ENCODE assay signal across 8 mouse cellular contexts in the genomic region with DNA sequence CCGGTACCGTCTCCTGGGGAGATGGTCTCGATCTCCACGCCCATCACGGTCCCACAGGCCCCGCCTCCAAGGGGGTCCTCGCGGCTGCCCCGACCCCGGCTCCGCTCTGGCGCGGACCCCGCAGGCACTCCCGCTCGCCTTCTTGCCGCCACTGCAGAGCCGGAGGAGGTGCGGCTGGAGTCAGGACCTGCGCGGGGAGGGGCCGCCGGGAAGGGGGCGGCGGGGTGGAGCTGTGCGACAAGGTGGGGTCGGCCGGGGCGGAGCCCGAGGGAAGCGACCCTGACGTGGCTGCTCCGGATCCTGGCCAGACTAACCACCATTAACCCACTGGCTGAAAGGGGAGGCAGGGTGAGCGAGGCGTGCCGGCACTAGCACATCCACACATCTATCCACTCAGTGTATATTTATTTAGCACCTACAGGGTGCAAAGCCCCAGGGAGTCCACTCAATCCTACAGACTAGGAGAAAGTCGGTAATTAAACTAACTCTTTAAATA. TPM values are rescaled to one million over a fixed set of nuclear protein-coding genes. Genes with fewer than 3 reads are reported as not detected.
DNase-seq lines count a peak whose midpoint lies in the region; ATAC-seq and TF ChIP-seq lines count a peak whose summit lies in the region.

A gene (minus strand): TSS at position 200 of the 496 bp plus-strand sequence.

- H3K27ac ChIP-seq in CH12.LX (ENCODE audit: insufficient read depth, low read depth) = no peak within 1 kb of the TSS
- H3K27ac ChIP-seq in embryonic facial prominence, embryonic 15.5 days (replicated peaks) = 0 out of 2 replicates have a peak within 1 kb of the TSS, but pooled peaks have one; percentile 7
- no peak within 1 kb of the TSS for H3K27ac ChIP-seq in heart, postnatal 0 days (ENCODE audit: low read depth)
- no peak within 1 kb of the TSS for H3K27ac ChIP-seq in lung, embryonic 14.5 days (ENCODE audit: low read depth)
- no peak within 1 kb of the TSS for H3K27ac ChIP-seq in olfactory bulb, adult 2 months (ENCODE audit: insufficient read depth, low read depth, low read length)

- H3K27me3 ChIP-seq in CH12.LX (replicated peaks) = peaks cover 23% of the 10 kb centered on the region
- no peaks in the 10 kb centered on the region; the same call in 1 of the 2 replicates for H3K27me3 ChIP-seq in embryonic facial prominence, embryonic 15.5 days
- H3K27me3 ChIP-seq in heart, postnatal 0 days (ENCODE audit: control insufficient read depth, insufficient read depth, low read length) = no peaks in the 10 kb centered on the region
- 0 out of 2 replicates have a peak, but pooled peaks cover 5% of the 10 kb centered on the region for H3K27me3 ChIP-seq in lung, embryonic 14.5 days (ENCODE audit: insufficient read depth, low read length)

- H3K9me3 ChIP-seq in CH12.LX (replicated peaks; ENCODE audit: low read length) = no peaks in the 10 kb centered on the region
- no peaks in the 10 kb centered on the region for H3K9me3 ChIP-seq in embryonic facial prominence, embryonic 15.5 days (replicated peaks)
- no peaks in the 10 kb centered on the region for H3K9me3 ChIP-seq in heart, postnatal 0 days (replicated peaks; ENCODE audit: control insufficient read depth, low read length)
- no peaks in the 10 kb centered on the region for H3K9me3 ChIP-seq in lung, embryonic 14.5 days (ENCODE audit: low read depth, low read length)

- peak; percentile 64 for ATAC-seq in embryonic facial prominence, embryonic 15.5 days (ENCODE audit: insufficient number of reproducible peaks, low FRiP score, low TSS enrichment, low read depth)
- peak; percentile 40 for ATAC-seq in heart, postnatal 0 days (ENCODE audit: insufficient read depth, low read depth)
- peak; percentile 71 for ATAC-seq in lung, embryonic 14.5 days (ENCODE audit: insufficient read depth)

- TF ChIP-seq RAD21 in CH12.LX (IDR thresholded peaks at IDR 0.05; ENCODE audit: low read depth, low read length) = no peak

- H3K36me3 ChIP-seq in CH12.LX (replicated peaks in 1 of 2; ENCODE audit: control insufficient read depth in 1 of 2, insufficient read depth in 1 of 2, low read length in 1 of 2) = peaks cover 0 to 4% of the 10 kb centered on the region in 2 experiments
- no peaks in the 10 kb centered on the region for H3K36me3 ChIP-seq in embryonic facial prominence, embryonic 15.5 days
- H3K36me3 ChIP-seq in heart, postnatal 0 days (replicated peaks; ENCODE audit: control insufficient read depth, insufficient read depth, low read length) = no peaks in the 10 kb centered on the region
- no peaks in the 10 kb centered on the region for H3K36me3 ChIP-seq in lung, embryonic 14.5 days (ENCODE audit: insufficient read depth)

- H3K4me2 ChIP-seq in CH12.LX (ENCODE audit: insufficient read depth, low read depth, poor library complexity, severe bottlenecking) = peak within 1 kb of the TSS; percentile 74
- peak within 1 kb of the TSS; percentile 97 for H3K4me2 ChIP-seq in embryonic facial prominence, embryonic 15.5 days (replicated peaks)
- peak within 1 kb of the TSS; percentile 78 for H3K4me2 ChIP-seq in heart, postnatal 0 days (ENCODE audit: low read depth, low read length)
- peak within 1 kb of the TSS; percentile 95 for H3K4me2 ChIP-seq in lung, embryonic 14.5 days

- under 1% methylated on average over 37 of the region's 37 CpGs for WGBS in embryonic facial prominence, embryonic 15.5 days
- WGBS in heart, postnatal 0 days = under 1% methylated on average over 37 of the region's 37 CpGs
- WGBS in lung, embryonic 14.5 days = under 1% methylated on average over 37 of the region's 37 CpGs
- under 1% methylated on average over 37 of the region's 37 CpGs for WGBS in olfactory bulb, adult 2 months

- no peak for TF ChIP-seq EP300 in CH12.LX (IDR thresholded peaks at IDR 0.05; ENCODE audit: low read length)
- TF ChIP-seq EP300 in heart, postnatal 0 days (IDR thresholded peaks at IDR 0.05; ENCODE audit: low read depth) = no peak

- peak within 1 kb of the TSS; percentile 26 to 76 (median 40) for H3K4me3 ChIP-seq in CH12.LX (replicated peaks in 1 of 3; ENCODE audit: low read depth in 2 of 3, low read length in 2 of 3, poor library complexity in 1 of 3)
- H3K4me3 ChIP-seq in embryonic facial prominence, embryonic 15.5 days (replicated peaks) = peak within 1 kb of the TSS; percentile 83
- H3K4me3 ChIP-seq in heart, postnatal 0 days (ENCODE audit: low read depth, low read length) = peak within 1 kb of the TSS; percentile 58
- H3K4me3 ChIP-seq in lung, embryonic 14.5 days (ENCODE audit: low read depth, low read length) = peak within 1 kb of the TSS; percentile 72
- H3K4me3 ChIP-seq in olfactory bulb, adult 2 months (ENCODE audit: insufficient read depth, low read depth, low read length) = peak within 1 kb of the TSS; percentile 96

- dilution Hi-C loops in CH12.LX (cut with MboI; ENCODE audit: extremely low pct_ligation_motif_present, extremely low pct_unique_long_range_greater_than_20kb, low sequenced_read_pairs) = no loop called here

- no peak for DNase-seq in CH12.LX (ENCODE audit: extremely low read depth)
- peak; percentile 52 to 68 for DNase-seq in adrenal gland, postnatal 36 days
- DNase-seq in heart, postnatal 0 days (ENCODE audit: low spot score) = peak; percentile 43
- peak; percentile 75 to 82 for DNase-seq in kidney, postnatal 4 days
- peak; percentile 77 for DNase-seq in lung, embryonic 14.5 days
- peak; percentile 86 for DNase-seq in yolk sac, embryonic 10.5 days (ENCODE audit: low spot score)

- peaks cover 0 to 5% of the 10 kb centered on the region in 2 experiments; a peak in 2 of 4 replicates for H3K4me1 ChIP-seq in CH12.LX (ENCODE audit: control insufficient read depth in 1 of 2, insufficient read depth in 2 of 2)
- H3K4me1 ChIP-seq in embryonic facial prominence, embryonic 15.5 days = peaks cover 27% of the 10 kb centered on the region
- peaks cover 6% of the 10 kb centered on the region; the same call in 1 of the 2 replicates for H3K4me1 ChIP-seq in heart, postnatal 0 days (ENCODE audit: control insufficient read depth, insufficient read depth)
- 0 out of 2 replicates have a peak, but pooled peaks cover 7% of the 10 kb centered on the region for H3K4me1 ChIP-seq in lung, embryonic 14.5 days (ENCODE audit: insufficient read depth)
- peaks cover 7% of the 10 kb centered on the region for H3K4me1 ChIP-seq in olfactory bulb, adult 2 months (ENCODE audit: control insufficient read depth, insufficient read depth, low read length)

- H3K9ac ChIP-seq in CH12.LX (ENCODE audit: insufficient read depth, low read depth) = peak within 1 kb of the TSS; percentile 54
- H3K9ac ChIP-seq in embryonic facial prominence, embryonic 15.5 days = peak within 1 kb of the TSS; percentile 63
- peak within 1 kb of the TSS; percentile 38 for H3K9ac ChIP-seq in heart, postnatal 0 days (replicated peaks; ENCODE audit: low read depth, low read length)
- peak within 1 kb of the TSS; percentile 66 for H3K9ac ChIP-seq in lung, embryonic 14.5 days

- TF ChIP-seq POLR2A in CH12.LX (IDR thresholded peaks at IDR 0.05; ENCODE audit: low read depth, low read length) = peak; percentile 61
- no peak for TF ChIP-seq POLR2A in olfactory bulb, adult 2 months (IDR thresholded peaks at IDR 0.05; ENCODE audit: insufficient read depth, low read depth, low read length)

- in situ Hi-C loops in CH12.LX (cut with MboI; ENCODE audit: low pct_ligation_motif_present, low pct_unique_long_range_greater_than_20kb, low sequenced_read_pairs) = loop anchor here (25.0 kb wide), 1 partner anchor 604 kb away; a partner anchor contains a TSS

- peaks cover 27% of the 10 kb centered on the region for H3K79me2 ChIP-seq in CH12.LX (replicated peaks; ENCODE audit: control insufficient read depth, extremely low read depth, insufficient read depth, poor library complexity, severe bottlenecking)

- TF ChIP-seq CTCF in CH12.LX (conservative IDR thresholded peaks at IDR 0.05 in 1 of 2, IDR thresholded peaks at IDR 0.05 in 1 of 2; ENCODE audit: low read depth in 2 of 2, low read length in 2 of 2) = no peak
- TF ChIP-seq CTCF in heart, postnatal 0 days (IDR thresholded peaks at IDR 0.05; ENCODE audit: low read depth) = no peak
- TF ChIP-seq CTCF in lung, embryonic 14.5 days (IDR thresholded peaks at IDR 0.05; ENCODE audit: low read depth) = no peak
- TF ChIP-seq CTCF in olfactory bulb, adult 2 months (IDR thresholded peaks at IDR 0.05; ENCODE audit: insufficient read depth, low read depth, low read length) = no peak

TF ChIP-seq in CH12.LX, 34 proteins besides CTCF, POLR2A, EP300 and RAD21:
- TF ChIP-seq TCF12 (IDR thresholded peaks at IDR 0.05; ENCODE audit: low read depth, low read length) (0 out of 2 replicates have a peak, but pooled peaks have one; percentile 17), JUN (IDR thresholded peaks at IDR 0.05; ENCODE audit: insufficient read depth, low read depth, low read length) (no peak), HCFC1 (IDR thresholded peaks at IDR 0.05; ENCODE audit: low read depth, low read length) (0 out of 2 replicates have a peak, but pooled peaks have one; percentile 14), RCOR1 (conservative IDR thresholded peaks at IDR 0.05; ENCODE audit: low read depth, low read length) (no peak)

RNA-seq across cellular contexts. Expression of the gene that starts here (rescaled TPM):
- 0.38 and 0.42 TPM in 2 replicates for total RNA-seq in CH12.LX (2012; rRNA removed)
- not detected in 2 replicates for total RNA-seq in CH12.LX (2014; rRNA removed)
- polyA plus RNA-seq in CH12.LX (2012; ENCODE audit: insufficient read length, low read depth) = not detected in 2 replicates
- 1 to 10 TPM; 4.2 to 5.4 TPM for total RNA-seq in adrenal gland, postnatal 36 days (2021)
- polyA plus RNA-seq in embryonic facial prominence, embryonic 15.5 days (2015; fragmentation: Nextera tagmentation; extraction: Ambion mirVana) = 11.3 and 12.7 TPM in 2 replicates
- 0.34 and 1.5 TPM in 2 replicates for total RNA-seq in heart, postnatal 0 days (2014; rRNA removed; ENCODE audit: low replicate concordance)
- 5.2 and 6.2 TPM in 2 replicates for polyA plus RNA-seq in heart, postnatal 0 days (2015; fragmentation: Nextera tagmentation; extraction: Ambion mirVana)
- 9.4 and 10.0 TPM in 2 replicates for polyA plus RNA-seq in lung, embryonic 14.5 days (2014; fragmentation: Nextera tagmentation; extraction: Ambion mirVana)
- not detected in 2 replicates for polyA plus RNA-seq in olfactory bulb, adult 2 months (2012; ENCODE audit: insufficient read depth, insufficient read length, low replicate concordance, missing spikeins)

Comparison
In these comparisons a context has a peak if more than half of its experiments do, and no peak if none do; other contexts are left out.
1. H3K4me3 ChIP-seq: peak in every context shown above with its lines; median percentile 96 in olfactory bulb, adult 2 months; 83 in embryonic facial prominence, embryonic 15.5 days; 72 in lung, embryonic 14.5 days; 58 in heart, postnatal 0 days; 40 in CH12.LX.